Mouse (Mus musculus): Measurements from ENCODE around the gene 4930590J08Rik.
"Not testable (repeated sequence)": the region's sequence is repeated elsewhere in the genome, so short reads cannot be mapped to it uniquely, and the experiment has no call there.

Gene 4930590J08Rik

GRCm38 (mm10) chr6:91902509-91902908, at the start of gene 4930590J08Rik:
TSS of gene 4930590J08Rik (plus strand) at chr6:91902809.
- in situ Hi-C loops (cut with MboI) = loop anchor here (25.0 kb wide), 1 partner anchor 360 kb away; no protein-coding TSS in a partner anchor

GRCm38 (mm10) chr6:91858339-91858738, 44.3 kb upstream of the 4930590J08Rik start:
- in situ Hi-C loops (cut with MboI) = no loop called here

- in situ Hi-C loops (cut with MboI) = no loop called here
These were observed 39.8 kb upstream of the 4930590J08Rik start for GRCm38 (mm10) chr6:91862848-91863247.

- in situ Hi-C loops (cut with MboI) = no loop called here
These were observed 38.0 kb upstream of the 4930590J08Rik start for GRCm38 (mm10) chr6:91864595-91864994.

- in situ Hi-C loops (cut with MboI) = no loop called here
These were observed 37.0 kb upstream of the 4930590J08Rik start for GRCm38 (mm10) chr6:91865601-91866000.

- in situ Hi-C loops (cut with MboI) = no loop called here
These were observed 34.5 kb upstream of the 4930590J08Rik start for GRCm38 (mm10) chr6:91868091-91868490.

- in situ Hi-C loops (cut with MboI) = loop anchor here (10.0 kb wide), 1 partner anchor 348 kb away; no protein-coding TSS in a partner anchor
These were observed 29.8 kb upstream of the 4930590J08Rik start for GRCm38 (mm10) chr6:91872781-91873180.

- in situ Hi-C loops (cut with MboI) = loop anchor here (10.0 to 25.0 kb wide), 2 partner anchors 334 to 353 kb away; partner anchors contain the start of gene Rbsn
These were observed 24.5 kb upstream of the 4930590J08Rik start, which contains the start of gene Ccdc174 for GRCm38 (mm10) chr6:91877885-91878651. TSS of gene Ccdc174 (plus strand) at chr6:91878053.

- in situ Hi-C loops (cut with MboI) = loop anchor here (25.0 kb wide), 1 partner anchor 328 kb away; the partner anchor contains the start of gene Rbsn
These were observed 18.8 kb upstream of the 4930590J08Rik start for GRCm38 (mm10) chr6:91883859-91884258.

- in situ Hi-C loops (cut with MboI) = loop anchor here (25.0 kb wide), 1 partner anchor 323 kb away; the partner anchor contains the start of gene Rbsn
These were observed 13.2 kb upstream of the 4930590J08Rik start for GRCm38 (mm10) chr6:91889255-91889906.

GRCm38 (mm10) chr6:91890615-91891014, 12.0 kb upstream of the 4930590J08Rik start:
- in situ Hi-C loops (cut with MboI) = loop anchor here (25.0 kb wide), 1 partner anchor 322 kb away; the partner anchor contains the start of gene Rbsn

- in situ Hi-C loops (cut with MboI) = loop anchor here (25.0 kb wide), 1 partner anchor 321 kb away; the partner anchor contains the start of gene Rbsn
These were observed 10.8 kb upstream of the 4930590J08Rik start for GRCm38 (mm10) chr6:91891776-91892175.

GRCm38 (mm10) chr6:91896783-91897182, 5.8 kb upstream of the 4930590J08Rik start:
- in situ Hi-C loops (cut with MboI) = loop anchor here (25.0 kb wide), 1 partner anchor 316 kb away; the partner anchor contains the start of gene Rbsn

GRCm38 (mm10) chr6:91901505-91901904, 1.1 kb upstream of the 4930590J08Rik start:
- in situ Hi-C loops (cut with MboI) = loop anchor here (25.0 kb wide), 1 partner anchor 361 kb away; no protein-coding TSS in a partner anchor

GRCm38 (mm10) chr6:91914011-91914410, 11.4 kb downstream of the 4930590J08Rik start:
- in situ Hi-C loops (cut with MboI) = loop anchor here (25.0 kb wide), 1 partner anchor 348 kb away; no protein-coding TSS in a partner anchor

- in situ Hi-C loops (cut with MboI) = loop anchor here (25.0 kb wide), 1 partner anchor 345 kb away; no protein-coding TSS in a partner anchor
These were observed 14.7 kb downstream of the 4930590J08Rik start for GRCm38 (mm10) chr6:91917286-91917685.

- in situ Hi-C loops (cut with MboI) = loop anchor here (25.0 kb wide), 1 partner anchor 345 kb away; no protein-coding TSS in a partner anchor
These were observed 15.1 kb downstream of the 4930590J08Rik start for GRCm38 (mm10) chr6:91917716-91918115.

GRCm38 (mm10) chr6:91931231-91931630, 28.6 kb downstream of the 4930590J08Rik start:
- in situ Hi-C loops (cut with MboI) = no loop called here

- in situ Hi-C loops (cut with MboI) = no loop called here
These were observed 35.9 kb downstream of the 4930590J08Rik start for GRCm38 (mm10) chr6:91938491-91938890.

- in situ Hi-C loops (cut with MboI) = no loop called here
These were observed 45.8 kb downstream of the 4930590J08Rik start for GRCm38 (mm10) chr6:91948426-91948825.

- in situ Hi-C loops (cut with MboI) = not testable (repeated sequence)
These were observed 55.4 kb downstream of the 4930590J08Rik start for GRCm38 (mm10) chr6:91958015-91958414.

All from mature B cell (primary cell).